Mouse (Mus musculus): Measurements from ENCODE around the gene Snrnp27. TPM values are rescaled to one million over a fixed set of nuclear protein-coding genes. Genes with fewer than 3 reads are reported as not detected.

The Snrnp27 gene
- polyA plus RNA-seq, 1 experiment from 2014 or later, result 107 TPM

DNA sequence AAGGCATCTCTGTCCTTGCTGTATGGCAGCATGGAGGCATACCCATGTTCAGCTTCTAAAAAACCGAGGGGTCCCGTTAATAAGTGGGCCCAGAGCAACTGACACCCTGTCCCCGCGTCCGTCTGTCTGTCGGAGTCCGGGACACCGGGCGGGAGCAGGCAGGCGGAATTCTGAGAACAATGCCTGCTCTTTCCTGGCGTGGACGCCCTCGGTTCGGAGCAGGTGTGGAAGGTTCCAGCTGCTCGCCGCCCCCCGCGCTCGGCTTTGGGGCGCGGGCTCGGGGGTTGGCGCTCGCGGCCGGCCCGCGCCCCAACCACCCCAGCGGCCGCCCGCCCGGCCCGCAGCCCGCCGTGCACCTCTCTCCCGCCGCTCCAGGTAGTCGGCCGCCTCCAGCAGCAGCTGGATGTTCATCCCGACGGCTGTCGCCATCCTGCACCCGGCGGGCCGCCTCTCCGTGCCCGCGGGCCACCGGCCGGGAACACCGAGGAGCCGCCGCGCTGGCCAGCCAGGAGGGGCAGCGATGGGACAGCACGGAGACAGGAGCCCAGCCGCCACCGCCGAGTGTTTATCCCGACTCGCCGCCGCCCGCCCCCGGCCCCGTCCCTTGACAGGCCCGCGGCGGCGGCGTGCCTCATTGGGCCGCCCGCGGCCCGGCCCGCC, 15.6 kb downstream of the Snrnp27 start, which contains the start of gene Mxd1:
Mxd1 (minus strand) TSS at position 582 of the 660 bp plus-strand sequence.
- H3K9me3 ChIP-seq (replicated peaks; ENCODE audit: control insufficient read depth, low read length), result no peaks in the 10 kb centered on the region
- peak within 1 kb of the TSS; percentile 93 for H3K9ac ChIP-seq (ENCODE audit: low read length)
- ATAC-seq (ENCODE audit: insufficient read depth, low FRiP score), result 0 out of 2 replicates have a peak, but pooled peaks have one; percentile 0
- H3K4me2 ChIP-seq (ENCODE audit: low read depth, low read length), result peak within 1 kb of the TSS; percentile 92
- H3K27me3 ChIP-seq (ENCODE audit: control insufficient read depth, insufficient read depth, low read length), result no peaks in the 10 kb centered on the region
- H3K4me1 ChIP-seq (ENCODE audit: control insufficient read depth, insufficient read depth, low read length), result peaks cover 20% of the 10 kb centered on the region
- WGBS, result under 1% methylated on average over 58 of the region's 76 CpGs
- H3K36me3 ChIP-seq (ENCODE audit: control insufficient read depth, insufficient read depth, low read length), result 0 out of 2 replicates have a peak, but pooled peaks cover 2% of the 10 kb centered on the region
- peak within 1 kb of the TSS; percentile 84 for H3K27ac ChIP-seq (ENCODE audit: low read length)
- H3K4me3 ChIP-seq (replicated peaks; ENCODE audit: low read length), result peak within 1 kb of the TSS; percentile 91

- Histone ChIP-seq H3K36me3 (ENCODE audit: control insufficient read depth, insufficient read depth, low read length) (0 out of 2 replicates have a peak, but pooled peaks cover 3% of the 10 kb centered on the region), H3K9ac (ENCODE audit: low read length) (no peak overlapping the region), H3K4me2 (ENCODE audit: low read depth, low read length) (peak overlapping the region; percentile 92; the same call in 1 of the 2 replicates), H3K27ac (ENCODE audit: low read length) (no peak overlapping the region), H3K4me3 (replicated peaks; ENCODE audit: low read length) (peak overlapping the region; percentile 91; the same call in 1 of the 2 replicates), H3K9me3 (replicated peaks; ENCODE audit: control insufficient read depth, low read length) (no peaks in the 10 kb centered on the region), H3K27me3 (ENCODE audit: control insufficient read depth, insufficient read depth, low read length) (no peaks in the 10 kb centered on the region), H3K4me1 (ENCODE audit: control insufficient read depth, insufficient read depth, low read length) (peaks cover 20% of the 10 kb centered on the region)
- 87% methylated on average over 10 of the region's 10 CpGs for WGBS
- ATAC-seq (ENCODE audit: insufficient read depth, low FRiP score), result no peak
Observed at GRCm38 (mm10) chr6:86667061-86667460, 17.3 kb downstream of the Snrnp27 start.

DNA sequence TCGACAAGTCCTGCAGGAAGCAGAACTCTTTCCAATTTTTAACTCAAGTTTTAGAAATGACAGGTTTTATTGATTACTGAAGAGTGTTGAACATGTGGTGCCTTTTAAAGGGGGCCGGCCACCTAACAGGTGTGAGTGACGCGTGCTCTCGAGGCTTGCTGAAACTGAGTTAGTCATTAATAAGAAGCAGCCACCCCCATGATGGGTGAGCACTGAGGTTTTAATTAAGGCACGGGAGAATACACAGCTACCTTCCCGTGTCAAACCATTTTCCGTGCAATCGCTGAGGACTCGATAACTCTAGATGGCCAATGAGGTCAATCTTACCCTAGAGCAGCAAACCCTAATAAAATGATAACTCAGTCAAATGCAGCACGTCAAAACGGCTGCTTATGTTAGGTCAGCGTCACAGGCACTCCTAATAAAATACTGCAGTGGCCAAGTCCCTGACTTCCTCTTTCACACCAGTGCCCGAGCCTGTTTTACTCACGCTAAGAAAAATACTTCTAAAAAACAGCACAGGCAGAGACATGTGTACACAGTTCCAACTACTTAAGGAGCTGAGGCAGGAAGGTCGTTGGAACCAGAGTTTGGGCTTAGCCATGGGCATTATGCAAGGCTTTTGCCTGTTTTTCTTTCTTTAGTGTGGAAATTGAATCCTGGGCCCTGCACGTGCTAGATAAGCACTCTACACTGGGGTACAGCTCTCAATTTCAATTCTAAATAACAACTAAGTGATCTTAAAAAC, 18.6 kb downstream of the Snrnp27 start:
- ATAC-seq (ENCODE audit: insufficient read depth, low FRiP score), result no peak
- H3K9me3 ChIP-seq (replicated peaks; ENCODE audit: control insufficient read depth, low read length), result no peaks in the 10 kb centered on the region
- 0 out of 2 replicates have a peak, but pooled peaks cover 3% of the 10 kb centered on the region for H3K36me3 ChIP-seq (ENCODE audit: control insufficient read depth, insufficient read depth, low read length)
- 76% methylated on average over 17 of the region's 17 CpGs for WGBS
- H3K4me2 ChIP-seq (ENCODE audit: low read depth, low read length), result no peak overlapping the region
- H3K9ac ChIP-seq (ENCODE audit: low read length), result no peak overlapping the region
- H3K4me3 ChIP-seq (replicated peaks; ENCODE audit: low read length), result no peak overlapping the region
- H3K4me1 ChIP-seq (ENCODE audit: control insufficient read depth, insufficient read depth, low read length), result peaks cover 20% of the 10 kb centered on the region
- H3K27me3 ChIP-seq (ENCODE audit: control insufficient read depth, insufficient read depth, low read length), result no peaks in the 10 kb centered on the region
- no peak overlapping the region for H3K27ac ChIP-seq (ENCODE audit: low read length)

- Histone ChIP-seq H3K4me3 (replicated peaks; ENCODE audit: low read length) (no peak overlapping the region), H3K27me3 (ENCODE audit: control insufficient read depth, insufficient read depth, low read length) (no peaks in the 10 kb centered on the region), H3K4me2 (ENCODE audit: low read depth, low read length) (no peak overlapping the region), H3K9me3 (replicated peaks; ENCODE audit: control insufficient read depth, low read length) (no peaks in the 10 kb centered on the region), H3K9ac (ENCODE audit: low read length) (no peak overlapping the region), H3K27ac (ENCODE audit: low read length) (no peak overlapping the region), H3K4me1 (ENCODE audit: control insufficient read depth, insufficient read depth, low read length) (peaks cover 18% of the 10 kb centered on the region), H3K36me3 (ENCODE audit: control insufficient read depth, insufficient read depth, low read length) (0 out of 2 replicates have a peak, but pooled peaks cover 3% of the 10 kb centered on the region)
- ATAC-seq (ENCODE audit: insufficient read depth, low FRiP score), result no peak
- WGBS, result 76% methylated on average over 5 of the region's 5 CpGs
Observed at GRCm38 (mm10) chr6:86665076-86665475, 19.2 kb downstream of the Snrnp27 start.

DNA sequence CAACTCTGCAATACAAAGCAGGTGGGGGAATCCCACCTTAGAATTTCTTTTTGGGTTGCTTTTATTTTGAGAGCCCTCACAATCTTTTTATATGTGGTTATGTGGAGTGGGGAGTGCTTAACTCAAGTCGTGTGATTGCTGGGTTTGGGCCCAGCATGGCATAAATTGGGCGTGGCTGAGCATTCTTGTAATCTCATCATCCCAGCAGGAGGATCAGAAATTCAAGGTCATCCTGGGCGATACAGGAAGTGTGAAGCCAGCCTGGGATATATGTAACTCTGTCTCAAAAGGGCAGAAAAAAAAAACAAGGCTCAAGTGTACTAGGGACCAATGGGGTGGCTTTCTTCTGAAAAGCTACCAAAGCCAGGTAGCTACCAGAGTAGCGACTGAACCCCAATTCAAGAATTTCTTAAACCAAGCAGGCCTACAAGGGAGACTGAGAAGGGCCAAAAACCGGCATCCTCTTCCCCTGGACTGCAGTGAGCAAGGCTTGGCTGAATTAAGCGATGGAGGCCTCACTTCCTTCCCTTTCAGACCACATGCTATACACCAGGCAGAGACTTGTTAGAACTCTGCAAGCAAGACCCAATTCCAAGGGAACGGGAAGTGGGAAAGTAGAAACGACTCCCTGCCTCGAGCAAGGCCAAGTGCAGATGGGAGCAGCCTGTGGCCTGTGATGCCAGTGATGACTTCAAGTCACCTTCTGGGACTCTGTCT, 24.0 kb downstream of the Snrnp27 start:
- Histone ChIP-seq H3K9ac (ENCODE audit: low read length) (no peak overlapping the region), H3K27me3 (ENCODE audit: control insufficient read depth, insufficient read depth, low read length) (no peaks in the 10 kb centered on the region), H3K4me3 (replicated peaks; ENCODE audit: low read length) (no peak overlapping the region), H3K27ac (ENCODE audit: low read length) (no peak overlapping the region), H3K9me3 (replicated peaks; ENCODE audit: control insufficient read depth, low read length) (no peaks in the 10 kb centered on the region), H3K4me1 (ENCODE audit: control insufficient read depth, insufficient read depth, low read length) (no peaks in the 10 kb centered on the region), H3K4me2 (ENCODE audit: low read depth, low read length) (no peak overlapping the region), H3K36me3 (ENCODE audit: control insufficient read depth, insufficient read depth, low read length) (peaks cover 6% of the 10 kb centered on the region; the same call in 1 of the 2 replicates)
- 72% methylated on average over 9 of the region's 9 CpGs for WGBS
- no peak for ATAC-seq (ENCODE audit: insufficient read depth, low FRiP score)

GRCm38 (mm10) chr6:86658501-86658900, 25.8 kb downstream of the Snrnp27 start:
- H3K4me1 ChIP-seq (ENCODE audit: control insufficient read depth, insufficient read depth, low read length), result no peaks in the 10 kb centered on the region
- no peak overlapping the region for H3K4me3 ChIP-seq (replicated peaks; ENCODE audit: low read length)
- no peak overlapping the region for H3K4me2 ChIP-seq (ENCODE audit: low read depth, low read length)
- no peak overlapping the region for H3K27ac ChIP-seq (ENCODE audit: low read length)
- no peak for ATAC-seq (ENCODE audit: insufficient read depth, low FRiP score)
- H3K9me3 ChIP-seq (replicated peaks; ENCODE audit: control insufficient read depth, low read length), result no peaks in the 10 kb centered on the region
- WGBS, result 85% methylated on average over 3 of the region's 3 CpGs
- H3K36me3 ChIP-seq (ENCODE audit: control insufficient read depth, insufficient read depth, low read length), result peaks cover 6% of the 10 kb centered on the region; the same call in 1 of the 2 replicates
- H3K27me3 ChIP-seq (ENCODE audit: control insufficient read depth, insufficient read depth, low read length), result no peaks in the 10 kb centered on the region
- H3K9ac ChIP-seq (ENCODE audit: low read length), result no peak overlapping the region

DNA sequence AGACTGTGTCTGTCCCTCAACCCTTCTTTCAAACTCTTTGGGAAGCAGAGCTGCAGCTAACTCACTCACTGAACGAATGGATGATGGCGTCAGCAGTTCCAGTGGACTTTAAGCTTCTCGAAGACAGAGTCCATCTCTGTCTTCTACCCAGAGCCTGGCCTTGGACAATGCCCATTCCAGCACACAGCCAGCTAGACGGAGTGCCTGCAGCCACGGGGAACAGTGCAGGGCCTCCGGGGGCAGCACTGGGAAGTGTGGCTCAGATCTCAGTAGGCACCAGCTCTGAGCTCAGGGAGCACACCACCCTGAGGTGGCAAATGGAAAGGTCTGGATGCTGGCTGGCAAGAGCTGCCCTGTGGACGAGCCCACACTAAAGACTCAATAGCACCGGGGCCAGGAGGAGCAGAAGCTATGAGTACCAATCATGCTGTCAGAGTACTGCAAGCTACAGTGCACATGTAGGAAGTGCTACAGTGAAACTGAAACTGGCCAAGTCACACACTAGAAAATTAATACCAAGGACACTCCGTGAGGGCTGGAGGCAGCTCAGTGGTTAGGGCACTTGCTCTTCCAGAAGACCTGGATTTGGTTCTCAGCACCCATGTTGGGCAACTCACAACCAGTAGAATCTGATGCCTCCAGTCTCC, 29.9 kb downstream of the Snrnp27 start:
- 77% methylated on average over 9 of the region's 9 CpGs for WGBS
- no peak overlapping the region for H3K4me2 ChIP-seq (ENCODE audit: low read depth, low read length)
- H3K36me3 ChIP-seq (ENCODE audit: control insufficient read depth, insufficient read depth, low read length), result peaks cover 15% of the 10 kb centered on the region
- peak; percentile 25; the same call in 1 of the 2 replicates for ATAC-seq (ENCODE audit: insufficient read depth, low FRiP score)
- H3K4me3 ChIP-seq (replicated peaks; ENCODE audit: low read length), result no peak overlapping the region
- H3K4me1 ChIP-seq (ENCODE audit: control insufficient read depth, insufficient read depth, low read length), result no peaks in the 10 kb centered on the region
- no peak overlapping the region for H3K27ac ChIP-seq (ENCODE audit: low read length)
- no peaks in the 10 kb centered on the region for H3K27me3 ChIP-seq (ENCODE audit: control insufficient read depth, insufficient read depth, low read length)
- no peak overlapping the region for H3K9ac ChIP-seq (ENCODE audit: low read length)
- H3K9me3 ChIP-seq (replicated peaks; ENCODE audit: control insufficient read depth, low read length), result no peaks in the 10 kb centered on the region

- no peak overlapping the region for H3K4me2 ChIP-seq (ENCODE audit: low read depth, low read length)
- no peak overlapping the region for H3K9ac ChIP-seq (ENCODE audit: low read length)
- peaks cover 15% of the 10 kb centered on the region for H3K36me3 ChIP-seq (ENCODE audit: control insufficient read depth, insufficient read depth, low read length)
- H3K4me1 ChIP-seq (ENCODE audit: control insufficient read depth, insufficient read depth, low read length), result no peaks in the 10 kb centered on the region
- H3K4me3 ChIP-seq (replicated peaks; ENCODE audit: low read length), result no peak overlapping the region
- no peaks in the 10 kb centered on the region for H3K9me3 ChIP-seq (replicated peaks; ENCODE audit: control insufficient read depth, low read length)
- no peak for ATAC-seq (ENCODE audit: insufficient read depth, low FRiP score)
- WGBS, result 88% methylated on average over 6 of the region's 6 CpGs
- no peak overlapping the region for H3K27ac ChIP-seq (ENCODE audit: low read length)
- no peaks in the 10 kb centered on the region for H3K27me3 ChIP-seq (ENCODE audit: control insufficient read depth, insufficient read depth, low read length)
Observed at GRCm38 (mm10) chr6:86653026-86653425, 31.3 kb downstream of the Snrnp27 start.

Data from stomach, embryonic 16.5 days (tissue).